Mouse (Mus musculus) G1E (cell line): ENCODE results near the gene Sgpp1. TPM values are rescaled to one million over a fixed set of nuclear protein-coding genes. Genes with fewer than 3 reads are reported as not detected.
"Not testable (repeated sequence)": the region's sequence is repeated elsewhere in the genome, so short reads cannot be mapped to it uniquely, and the experiment has no call there.

Experiments
- ATAC-seq: 2 replicates; pipeline ENCODE4 v1.8.0; 2016; ENCODE audit warnings: mild to moderate bottlenecking; ENCODE audit not compliant: insufficient number of reproducible peaks, poor library complexity, low FRiP score, severe bottlenecking; ENCODE audit errors: extremely low read depth
- DNase-seq: peaks from one replicate; pipeline ENCODE4 v3.0.0; 2012; ENCODE audit warnings: low spot score
- H3K27me3 ChIP-seq: 2 replicates; pipeline ENCODE4 v1.6.1; 2012; ENCODE audit warnings: mild to moderate bottlenecking, low read length, inconsistent platforms; ENCODE audit not compliant: insufficient read depth
- H3K36me3 ChIP-seq: replicated peaks from 2 replicates; pipeline ENCODE3; 2012; ENCODE audit warnings: mild to moderate bottlenecking, inconsistent platforms
- H3K4me1 ChIP-seq: 2 replicates; pipeline ENCODE4 v1.6.1; 2012; ENCODE audit warnings: low read depth, low read length, inconsistent platforms, mixed read lengths; ENCODE audit not compliant: insufficient read depth
- H3K4me3 ChIP-seq: 2 replicates; pipeline ENCODE4 v1.5.1; 2012; ENCODE audit warnings: low read depth, mild to moderate bottlenecking, inconsistent platforms, low read length, moderate library complexity, mixed read lengths
- H3K9me3 ChIP-seq: replicated peaks from 2 replicates; pipeline ENCODE4 v1.6.1; 2012; ENCODE audit warnings: inconsistent platforms
- CTCF ChIP-seq: IDR thresholded peaks from 2 replicates; pipeline ENCODE4 v1.5.1; 2012; ENCODE audit warnings: low read depth, low read length, inconsistent platforms, mixed read lengths
- GATA1 ChIP-seq: IDR thresholded peaks from 2 replicates; pipeline ENCODE4 v1.6.1; 2012; ENCODE audit warnings: borderline replicate concordance, low read length, inconsistent platforms, mixed read lengths
- GATA2 ChIP-seq: IDR thresholded peaks from 2 replicates; pipeline ENCODE4 v1.6.1; 2012; ENCODE audit warnings: low read depth, low read length, inconsistent platforms, borderline replicate concordance
- POLR2AphosphoS5 ChIP-seq: IDR thresholded peaks from 2 replicates; pipeline ENCODE4 v1.6.1; 2012; ENCODE audit warnings: low read depth, low read length, inconsistent platforms; ENCODE audit not compliant: insufficient replicate concordance
- TAL1 ChIP-seq: conservative IDR thresholded peaks from 2 replicates; pipeline ENCODE4 v1.6.1; 2012; ENCODE audit warnings: low read depth, low read length, inconsistent platforms, mixed read lengths
- polyA plus RNA-seq: library from polyadenylated mRNA; stranded (reverse); fragments of >175 nt; gene quantifications from 2 replicates; pipeline ENCODE4 v1.2.3, GENCODE M21; 2012
- total RNA-seq, 2 experiments: library from RNA; stranded (forward) in 1 of 2; stranded (reverse) in 1 of 2; fragments of 200-1000 nt in 1 of 2; fragments of >200 nt in 1 of 2; fragmentation: Nextera tagmentation in 1 of 2; gene quantifications; 2 replicates each; pipeline ENCODE4 v1.2.3; 2014 to 2017

The Sgpp1 gene
- total and polyA plus RNA-seq, 3 experiments, result 5.6 to 23.6 (median 16.8) TPM

DNA sequence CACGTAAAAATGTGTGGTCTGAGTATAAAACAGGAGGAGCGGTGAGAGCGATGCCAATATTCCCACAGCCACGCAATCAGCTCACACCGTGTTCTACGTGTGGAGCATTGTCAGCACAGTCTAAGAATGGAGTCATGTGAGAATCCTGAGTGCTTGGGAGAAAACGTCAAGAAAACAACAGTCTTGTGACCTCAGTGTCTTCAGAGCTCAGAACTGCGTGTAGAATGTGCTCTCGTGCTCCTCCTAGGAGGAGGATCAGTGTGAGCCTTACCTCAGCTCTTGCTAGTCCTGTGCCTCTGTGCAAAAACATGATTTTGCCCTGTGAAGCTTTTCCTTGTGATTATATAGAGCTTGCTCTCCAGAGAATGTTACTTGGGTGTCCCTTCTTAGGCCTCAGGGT lies 14.5 kb downstream of the Sgpp1 start:
- peaks cover 30% of the 10 kb centered on the region for H3K4me1 ChIP-seq
- peaks cover 20% of the 10 kb centered on the region for H3K36me3 ChIP-seq
- H3K4me3 ChIP-seq, result no peak overlapping the region
- DNase-seq (no peak), ATAC-seq (no peak)
- TF ChIP-seq GATA2, result no peak
- no peak for TF ChIP-seq GATA1
- TF ChIP-seq TAL1, result no peak
- no peak for TF ChIP-seq CTCF
- TF ChIP-seq POLR2AphosphoS5, result no peak
- H3K9me3 ChIP-seq, result no peaks in the 10 kb centered on the region
- H3K27me3 ChIP-seq, result peaks cover 6% of the 10 kb centered on the region; the same call in 1 of the 2 replicates

DNA sequence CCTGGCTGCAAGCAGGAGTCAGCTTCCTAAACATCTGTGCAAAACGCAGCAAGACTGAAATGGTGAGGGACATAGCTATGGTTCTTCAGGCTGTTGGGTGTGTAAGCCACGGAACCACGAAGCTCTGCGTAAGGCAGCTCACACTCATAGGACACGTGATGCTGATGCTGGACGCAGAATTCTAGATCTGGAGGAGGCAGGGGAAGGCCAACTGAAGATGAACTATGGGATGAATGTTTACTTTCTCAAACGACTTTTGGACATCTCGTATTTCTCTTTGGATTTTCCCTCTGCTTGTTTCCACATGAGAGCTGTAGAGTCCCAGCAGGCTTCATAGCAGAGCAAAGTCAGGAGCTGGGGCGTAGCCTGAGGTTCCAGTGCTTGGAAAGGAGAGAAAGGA lies 21.9 kb downstream of the Sgpp1 start:
- H3K4me1 ChIP-seq, result peaks cover 7% of the 10 kb centered on the region
- peaks cover 14% of the 10 kb centered on the region for H3K36me3 ChIP-seq
- no peaks in the 10 kb centered on the region for H3K9me3 ChIP-seq
- no peak overlapping the region for H3K4me3 ChIP-seq
- H3K27me3 ChIP-seq, result no peaks in the 10 kb centered on the region
- no peak for ATAC-seq
- DNase-seq, result no peak
- no peak for TF ChIP-seq GATA1
- no peak for TF ChIP-seq GATA2
- TF ChIP-seq TAL1, result no peak
- TF ChIP-seq CTCF, result no peak
- no peak for TF ChIP-seq POLR2AphosphoS5

DNA sequence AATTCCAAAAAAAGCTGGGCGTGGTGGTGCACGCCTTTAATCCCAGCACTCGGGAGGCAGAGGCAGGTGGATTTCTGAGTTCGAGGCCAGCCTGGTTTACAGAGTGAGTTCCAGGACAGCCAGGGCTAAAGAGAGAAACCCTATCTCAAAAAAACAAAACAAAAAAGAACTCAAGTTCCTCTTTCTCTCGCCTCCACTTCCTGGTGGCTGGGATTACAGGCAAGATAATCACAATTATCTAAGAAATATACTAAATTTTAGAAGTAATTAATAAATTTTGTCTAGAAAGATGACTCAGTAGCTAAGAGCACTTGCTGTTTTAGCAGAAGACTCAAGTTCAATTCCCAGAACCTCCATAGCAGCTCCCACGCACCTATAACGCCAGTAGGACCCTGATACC lies 22.6 kb downstream of the Sgpp1 start:
- not testable (repeated sequence) for DNase-seq, H3K4me1 ChIP-seq, H3K27me3 ChIP-seq, H3K9me3 ChIP-seq, ATAC-seq, H3K4me3 ChIP-seq
- peaks cover 14% of the 10 kb centered on the region for H3K36me3 ChIP-seq

DNA sequence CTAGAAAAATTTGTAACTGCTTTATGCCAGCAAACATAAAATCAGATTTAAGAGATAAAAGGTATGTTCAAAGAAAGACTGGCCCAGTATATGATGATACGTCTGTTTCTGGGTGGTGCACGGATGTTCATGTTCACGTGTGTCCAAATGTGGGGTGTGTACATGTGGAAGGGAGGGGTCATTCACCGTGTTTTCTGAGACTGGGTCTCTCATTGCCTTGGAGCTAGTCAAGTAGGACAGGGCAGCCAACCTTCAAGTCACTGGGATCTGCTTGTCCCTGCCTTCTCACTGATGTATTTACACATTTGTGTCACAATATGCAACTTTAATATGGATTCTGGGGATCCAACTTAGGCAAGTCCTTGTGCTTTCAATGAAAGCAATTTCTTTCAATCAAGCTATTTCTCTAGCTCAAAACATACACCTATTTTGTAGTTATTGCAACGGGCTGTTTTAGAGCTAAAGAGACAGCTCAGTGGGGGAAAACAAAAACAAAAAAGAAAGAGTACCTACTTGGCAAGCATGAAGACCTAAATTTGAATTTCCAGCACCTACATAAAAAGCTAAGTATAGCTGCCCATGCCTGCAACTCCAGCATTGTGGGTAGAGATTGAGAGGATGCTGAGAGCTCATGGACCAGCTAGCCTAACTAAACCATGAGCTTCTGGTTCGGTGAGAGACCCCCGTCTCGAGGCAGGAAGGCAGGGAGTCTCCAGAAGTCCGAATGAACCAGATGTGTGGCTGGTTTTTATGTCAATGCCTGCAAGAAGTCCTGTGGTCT lies 24.7 kb downstream of the Sgpp1 start:
- DNase-seq (no peak), ATAC-seq (no peak)
- H3K4me1 ChIP-seq, result peaks cover 7% of the 10 kb centered on the region
- peaks cover 6% of the 10 kb centered on the region for H3K36me3 ChIP-seq
- no peak for TF ChIP-seq GATA2
- no peak overlapping the region for H3K4me3 ChIP-seq
- H3K27me3 ChIP-seq, result no peaks in the 10 kb centered on the region; the same call in 1 of the 2 replicates
- no peaks in the 10 kb centered on the region for H3K9me3 ChIP-seq

- H3K27me3 ChIP-seq, result peaks cover 2% of the 10 kb centered on the region; the same call in 1 of the 2 replicates
Observed at GRCm38 (mm10) chr12:75709506-75709905, 26.0 kb downstream of the Sgpp1 start.

DNA sequence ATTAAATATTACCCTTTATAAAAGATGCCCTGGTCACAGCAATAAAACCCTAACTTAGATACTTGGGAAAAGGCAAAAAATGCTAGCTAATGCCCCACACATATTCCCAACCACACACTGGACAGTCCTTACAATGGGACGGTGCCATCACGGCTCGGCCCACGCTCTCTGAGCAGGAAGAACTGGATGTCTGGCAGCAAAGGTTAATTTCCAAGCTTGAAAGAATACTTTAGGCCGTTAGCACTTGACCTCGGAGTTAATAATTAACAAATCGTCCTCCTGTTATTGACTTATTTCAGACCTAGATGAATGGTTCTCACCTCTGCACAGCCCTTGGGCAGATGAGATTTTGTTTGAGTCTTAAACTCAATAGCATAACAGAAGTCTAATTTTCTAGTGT lies 28.9 kb downstream of the Sgpp1 start:
- no peak for TF ChIP-seq TAL1
- TF ChIP-seq POLR2AphosphoS5, result no peak
- no peak for TF ChIP-seq GATA1
- no peak for TF ChIP-seq CTCF
- TF ChIP-seq GATA2, result no peak
- Histone ChIP-seq H3K9me3 (no peaks in the 10 kb centered on the region), H3K4me3 (no peak overlapping the region), H3K36me3 (no peaks in the 10 kb centered on the region), H3K4me1 (no peaks in the 10 kb centered on the region), H3K27me3 (peaks cover 2% of the 10 kb centered on the region)
- ATAC-seq (no peak), DNase-seq (no peak)

More at GRCm38 (mm10) chr12:75709506-75709905, 26.0 kb downstream of the Sgpp1 start:
- DNase-seq, result no peak
- Histone ChIP-seq H3K9me3 (no peaks in the 10 kb centered on the region), H3K4me1 (peaks cover 7% of the 10 kb centered on the region), H3K4me3 (no peak overlapping the region), H3K36me3 (peaks cover 6% of the 10 kb centered on the region)
- TF ChIP-seq TAL1, result no peak
- no peak for ATAC-seq

DNA sequence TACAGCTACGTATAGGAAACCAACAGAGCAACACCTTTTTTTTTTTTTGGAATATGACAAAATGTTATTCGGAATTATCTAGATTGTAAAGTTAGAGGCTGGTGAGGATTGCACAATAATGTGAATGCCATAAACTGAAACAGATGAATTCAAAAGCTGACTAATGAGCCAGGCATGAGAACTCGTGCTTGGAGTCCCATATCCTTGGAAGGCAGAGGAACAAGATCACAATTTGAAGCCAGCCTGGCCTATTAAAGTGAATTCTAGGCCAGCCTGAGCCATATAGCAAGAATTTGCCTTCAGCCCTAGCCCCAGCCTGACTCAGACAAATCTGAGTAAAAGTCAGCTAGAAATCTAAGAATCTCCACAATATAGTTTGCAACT lies 32.8 kb downstream of the Sgpp1 start:
- TF ChIP-seq POLR2AphosphoS5 (no peak), GATA1 (no peak), GATA2 (no peak), CTCF (no peak), TAL1 (no peak)
- peaks cover 3% of the 10 kb centered on the region; the same call in 1 of the 2 replicates for H3K4me1 ChIP-seq
- H3K9me3 ChIP-seq, result peaks cover 8% of the 10 kb centered on the region; the same call in 1 of the 2 replicates
- H3K4me3 ChIP-seq, result no peak overlapping the region
- DNase-seq, result no peak
- H3K27me3 ChIP-seq, result peaks cover 2% of the 10 kb centered on the region
- ATAC-seq, result no peak
- H3K36me3 ChIP-seq, result no peaks in the 10 kb centered on the region
